Mouse (Mus musculus): ENCODE data around the gene Cbx3. TPM values are rescaled to one million over a fixed set of nuclear protein-coding genes. Genes with fewer than 3 reads are reported as not detected.

Gene Cbx3
- polyA plus RNA-seq, 1 experiment from 2014 or later: 563 TPM

DNA sequence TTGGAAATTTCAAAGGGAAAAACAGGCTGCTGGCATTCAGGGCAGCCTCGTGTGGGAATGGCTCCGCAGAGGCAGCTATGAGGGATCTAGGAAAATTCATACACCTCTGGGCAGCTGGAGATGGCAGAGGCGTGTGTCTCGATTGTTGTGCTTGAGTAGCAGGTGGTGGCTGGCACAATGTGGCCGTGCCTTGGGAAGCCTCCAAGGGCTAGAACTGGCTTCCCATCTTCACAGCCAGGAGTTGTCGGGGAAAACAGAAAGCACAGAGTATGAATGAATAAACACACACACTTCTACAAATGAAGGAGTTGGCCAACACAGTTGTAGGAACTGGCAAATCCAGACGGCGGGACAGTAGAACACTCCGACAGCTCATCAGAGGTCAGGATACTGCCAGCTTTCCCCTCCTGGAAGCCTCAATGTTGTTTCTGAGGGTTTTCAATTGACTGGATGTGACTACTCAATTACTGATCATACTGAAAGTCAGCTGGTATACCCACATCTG lies 31.3 kb upstream of the Cbx3 start:
- Histone ChIP-seq H3K9ac (no peak overlapping the region), H3K27me3 (ENCODE audit: insufficient read depth, low read length) (peaks cover 8% of the 10 kb centered on the region; the same call in 1 of the 2 replicates), H3K4me1 (ENCODE audit: insufficient read depth) (no peaks in the 10 kb centered on the region; the same call in 1 of the 2 replicates), H3K4me3 (ENCODE audit: low read depth, low read length) (no peak overlapping the region), H3K27ac (ENCODE audit: low read depth) (no peak overlapping the region), H3K36me3 (ENCODE audit: insufficient read depth) (no peaks in the 10 kb centered on the region), H3K4me2 (no peak overlapping the region), H3K9me3 (ENCODE audit: low read depth, low read length) (no peaks in the 10 kb centered on the region)
- WGBS: 82% methylated on average over 9 of the region's 9 CpGs
- DNase-seq (no peak), ATAC-seq (ENCODE audit: insufficient read depth) (no peak)
- no peak for TF ChIP-seq CTCF (IDR thresholded peaks at IDR 0.05; ENCODE audit: low read depth)

DNA sequence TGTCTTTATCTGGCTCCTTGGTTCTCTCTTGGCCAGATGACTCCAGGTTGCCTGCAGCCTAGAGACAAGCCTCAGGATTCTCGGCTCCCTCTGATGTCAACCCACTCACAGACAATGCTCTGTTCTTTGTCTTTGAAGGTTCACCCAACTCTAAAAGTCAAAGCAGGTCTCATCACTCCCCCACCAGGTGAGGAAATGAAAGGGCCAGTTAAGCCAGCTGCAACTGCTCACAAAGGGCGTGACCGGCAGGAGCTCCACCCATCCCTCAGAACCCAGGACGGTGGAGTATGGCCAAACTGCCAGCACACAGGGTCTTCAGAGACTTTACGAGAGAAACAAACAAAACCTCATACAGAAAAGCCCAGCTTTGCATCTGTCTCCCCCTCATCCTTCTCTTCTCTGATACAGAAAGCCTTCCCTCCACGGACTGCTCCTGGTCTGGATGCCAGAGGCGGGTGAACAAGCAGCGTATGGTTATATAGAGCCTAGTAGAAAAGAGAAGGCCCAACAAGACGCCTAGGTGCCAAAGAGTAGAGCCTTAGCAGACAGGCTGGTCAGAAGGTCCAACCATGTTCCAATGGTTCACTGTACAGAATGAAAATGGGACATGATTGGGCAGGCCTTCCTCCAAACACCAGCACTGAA lies 27.8 kb upstream of the Cbx3 start:
- Histone ChIP-seq H3K4me3 (ENCODE audit: low read depth, low read length) (no peak overlapping the region), H3K27me3 (ENCODE audit: insufficient read depth, low read length) (no peaks in the 10 kb centered on the region), H3K4me1 (ENCODE audit: insufficient read depth) (no peaks in the 10 kb centered on the region; the same call in 1 of the 2 replicates), H3K9me3 (ENCODE audit: low read depth, low read length) (no peaks in the 10 kb centered on the region), H3K27ac (ENCODE audit: low read depth) (no peak overlapping the region), H3K9ac (no peak overlapping the region), H3K36me3 (ENCODE audit: insufficient read depth) (no peaks in the 10 kb centered on the region), H3K4me2 (no peak overlapping the region)
- WGBS: 52% methylated on average over 9 of the region's 9 CpGs
- ATAC-seq (ENCODE audit: insufficient read depth) (no peak), DNase-seq (no peak)
- peak; percentile 13; the same call in 1 of the 2 replicates for TF ChIP-seq CTCF (IDR thresholded peaks at IDR 0.05; ENCODE audit: low read depth)

GRCm38 (mm10) chr6:51452927-51453503 lies 17.1 kb upstream of the Cbx3 start:
- H3K27ac ChIP-seq (ENCODE audit: low read depth): no peak overlapping the region
- H3K4me2 ChIP-seq: no peak overlapping the region
- TF ChIP-seq CTCF (IDR thresholded peaks at IDR 0.05; ENCODE audit: low read depth): no peak
- 51% methylated on average over 7 of the region's 7 CpGs for WGBS
- DNase-seq (no peak), ATAC-seq (ENCODE audit: insufficient read depth) (no peak)
- no peak overlapping the region for H3K4me3 ChIP-seq (ENCODE audit: low read depth, low read length)
- no peaks in the 10 kb centered on the region for H3K4me1 ChIP-seq (ENCODE audit: insufficient read depth)
- no peak overlapping the region for H3K9ac ChIP-seq
- no peaks in the 10 kb centered on the region for H3K27me3 ChIP-seq (ENCODE audit: insufficient read depth, low read length)
- H3K36me3 ChIP-seq (ENCODE audit: insufficient read depth): peaks cover 5% of the 10 kb centered on the region
- H3K9me3 ChIP-seq (ENCODE audit: low read depth, low read length): no peaks in the 10 kb centered on the region

GRCm38 (mm10) chr6:51454949-51455348 lies 15.2 kb upstream of the Cbx3 start:
- no peaks in the 10 kb centered on the region for H3K9me3 ChIP-seq (ENCODE audit: low read depth, low read length)
- H3K36me3 ChIP-seq (ENCODE audit: insufficient read depth): peaks cover 21% of the 10 kb centered on the region
- DNase-seq (no peak), ATAC-seq (ENCODE audit: insufficient read depth) (no peak)
- WGBS: 25% methylated on average over 3 of the region's 3 CpGs
- H3K4me3 ChIP-seq (ENCODE audit: low read depth, low read length): no peak overlapping the region
- no peak overlapping the region for H3K9ac ChIP-seq
- H3K27ac ChIP-seq (ENCODE audit: low read depth): no peak overlapping the region
- TF ChIP-seq CTCF (IDR thresholded peaks at IDR 0.05; ENCODE audit: low read depth): no peak
- H3K4me1 ChIP-seq (ENCODE audit: insufficient read depth): no peaks in the 10 kb centered on the region
- no peaks in the 10 kb centered on the region for H3K27me3 ChIP-seq (ENCODE audit: insufficient read depth, low read length)
- no peak overlapping the region for H3K4me2 ChIP-seq

GRCm38 (mm10) chr6:51456198-51456597 lies 14.0 kb upstream of the Cbx3 start:
- Histone ChIP-seq H3K9me3 (ENCODE audit: low read depth, low read length) (no peaks in the 10 kb centered on the region), H3K4me3 (ENCODE audit: low read depth, low read length) (no peak overlapping the region), H3K27ac (ENCODE audit: low read depth) (no peak overlapping the region), H3K9ac (no peak overlapping the region), H3K27me3 (ENCODE audit: insufficient read depth, low read length) (no peaks in the 10 kb centered on the region), H3K4me2 (no peak overlapping the region), H3K36me3 (ENCODE audit: insufficient read depth) (peaks cover 31% of the 10 kb centered on the region), H3K4me1 (ENCODE audit: insufficient read depth) (no peaks in the 10 kb centered on the region)
- ATAC-seq (ENCODE audit: insufficient read depth): no peak
- no peak for TF ChIP-seq CTCF (IDR thresholded peaks at IDR 0.05; ENCODE audit: low read depth)
- 66% methylated on average over 1 of the region's 1 CpGs for WGBS
- no peak for DNase-seq

DNA sequence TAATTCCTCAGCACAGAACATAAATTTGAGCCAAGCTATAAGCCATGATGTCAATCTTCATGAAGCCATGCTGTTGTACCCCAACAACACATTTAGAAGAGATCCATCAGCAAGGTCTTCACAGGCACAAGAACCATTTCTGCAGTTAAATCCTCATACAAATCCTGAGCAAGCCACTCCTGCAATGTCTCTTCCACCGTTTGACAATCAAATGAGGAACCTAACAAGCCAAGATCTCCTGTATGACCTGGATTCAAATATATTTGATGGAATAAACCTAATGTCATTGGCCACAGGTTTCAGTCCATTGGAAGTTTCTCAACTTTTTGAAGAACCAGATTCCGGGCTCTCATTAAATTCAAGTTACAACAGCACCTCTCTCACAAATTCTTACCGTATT lies 12.9 kb upstream of the Cbx3 start:
- H3K36me3 ChIP-seq (ENCODE audit: insufficient read depth): peaks cover 40% of the 10 kb centered on the region
- H3K4me3 ChIP-seq (ENCODE audit: low read depth, low read length): no peak overlapping the region
- H3K9me3 ChIP-seq (ENCODE audit: low read depth, low read length): no peaks in the 10 kb centered on the region
- no peak for TF ChIP-seq CTCF (IDR thresholded peaks at IDR 0.05; ENCODE audit: low read depth)
- no peak overlapping the region for H3K4me2 ChIP-seq
- DNase-seq (no peak), ATAC-seq (ENCODE audit: insufficient read depth) (no peak)
- H3K4me1 ChIP-seq (ENCODE audit: insufficient read depth): no peaks in the 10 kb centered on the region
- H3K27me3 ChIP-seq (ENCODE audit: insufficient read depth, low read length): no peaks in the 10 kb centered on the region
- H3K9ac ChIP-seq: no peak overlapping the region
- 68% methylated on average over 3 of the region's 3 CpGs for WGBS
- H3K27ac ChIP-seq (ENCODE audit: low read depth): no peak overlapping the region

- peak; percentile 42 for DNase-seq
- Histone ChIP-seq H3K27me3 (ENCODE audit: insufficient read depth, low read length) (no peaks in the 10 kb centered on the region), H3K27ac (ENCODE audit: low read depth) (no peak overlapping the region), H3K4me1 (ENCODE audit: insufficient read depth) (no peaks in the 10 kb centered on the region), H3K9me3 (ENCODE audit: low read depth, low read length) (no peaks in the 10 kb centered on the region), H3K4me2 (no peak overlapping the region), H3K4me3 (ENCODE audit: low read depth, low read length) (no peak overlapping the region), H3K9ac (no peak overlapping the region), H3K36me3 (ENCODE audit: insufficient read depth) (peaks cover 43% of the 10 kb centered on the region)
- ATAC-seq (ENCODE audit: insufficient read depth): no peak
- no peak for TF ChIP-seq CTCF (IDR thresholded peaks at IDR 0.05; ENCODE audit: low read depth)
- WGBS: 68% methylated on average over 8 of the region's 8 CpGs
Observed at GRCm38 (mm10) chr6:51457770-51458387, 12.3 kb upstream of the Cbx3 start.

Data from lung, embryonic 14.5 days (tissue).